Mouse (Mus musculus): ENCODE results near the gene Abr.

Gene Abr

GRCm38 (mm10) chr11:76406702-76407583 lies 215.2 kb downstream of the Abr start, which contains the start of gene Timm22:
Gene Timm22, plus strand, starts transcription at chr11:76406952.
- DNase-seq (ENCODE audit: low spot score): peak; percentile 99

GRCm38 (mm10) chr11:76405626-76406264 lies 216.4 kb downstream of the Abr start:
- no peak for DNase-seq (ENCODE audit: low spot score)

GRCm38 (mm10) chr11:76405113-76405512 lies 217.0 kb downstream of the Abr start:
- no peak for DNase-seq (ENCODE audit: low spot score)

GRCm38 (mm10) chr11:76401398-76401797 lies 220.7 kb downstream of the Abr start:
- DNase-seq (ENCODE audit: low spot score): no peak

- DNase-seq (ENCODE audit: low spot score): peak; percentile 84
Measured at GRCm38 (mm10) chr11:76399587-76400330, 222.4 kb downstream of the Abr start.

- DNase-seq (ENCODE audit: low spot score): peak; percentile 93
Measured at GRCm38 (mm10) chr11:76398798-76399586, 223.1 kb downstream of the Abr start, which contains the start of gene Nxn. Gene Nxn, minus strand, starts transcription at chr11:76399140.

GRCm38 (mm10) chr11:76398312-76398797 lies 223.8 kb downstream of the Abr start:
- DNase-seq (ENCODE audit: low spot score): peak; percentile 65

GRCm38 (mm10) chr11:76397650-76398311 lies 224.3 kb downstream of the Abr start:
- DNase-seq (ENCODE audit: low spot score): peak; percentile 84

GRCm38 (mm10) chr11:76392996-76393395 lies 229.1 kb downstream of the Abr start:
- no peak for DNase-seq (ENCODE audit: low spot score)

GRCm38 (mm10) chr11:76392532-76392931 lies 229.6 kb downstream of the Abr start:
- DNase-seq (ENCODE audit: low spot score): no peak

- peak; percentile 45 for DNase-seq (ENCODE audit: low spot score)
Measured at GRCm38 (mm10) chr11:76388711-76389110, 233.4 kb downstream of the Abr start.

- DNase-seq (ENCODE audit: low spot score): no peak
Measured at GRCm38 (mm10) chr11:76387097-76387496, 235.0 kb downstream of the Abr start.

- no peak for DNase-seq (ENCODE audit: low spot score)
Measured at GRCm38 (mm10) chr11:76385746-76386145, 236.4 kb downstream of the Abr start.

GRCm38 (mm10) chr11:76385017-76385416 lies 237.1 kb downstream of the Abr start:
- DNase-seq (ENCODE audit: low spot score): no peak

- no peak for DNase-seq (ENCODE audit: low spot score)
Measured at GRCm38 (mm10) chr11:76384307-76384706, 237.8 kb downstream of the Abr start.

- DNase-seq (ENCODE audit: low spot score): peak; percentile 73
Measured at GRCm38 (mm10) chr11:76382711-76383324, 239.3 kb downstream of the Abr start.

GRCm38 (mm10) chr11:76381201-76381885 lies 240.8 kb downstream of the Abr start:
- no peak for DNase-seq (ENCODE audit: low spot score)

GRCm38 (mm10) chr11:76379921-76380544 lies 242.1 kb downstream of the Abr start:
- DNase-seq (ENCODE audit: low spot score): peak; percentile 79

GRCm38 (mm10) chr11:76376425-76376824 lies 245.7 kb downstream of the Abr start:
- no peak for DNase-seq (ENCODE audit: low spot score)
